Mouse (Mus musculus) CD4-positive, CD25-positive, alpha-beta regulatory T cell, adult 4 months (primary cell): ENCODE measurements around the gene Slc13a1. TPM values are rescaled to one million over a fixed set of nuclear protein-coding genes. Genes with fewer than 3 reads are reported as not detected.
"Not testable (repeated sequence)": the region's sequence is repeated elsewhere in the genome, so short reads cannot be mapped to it uniquely, and the experiment has no call there.

Experiments
- ATAC-seq: one replicate; pipeline ENCODE4 v1.8.0; 2017
- polyA plus RNA-seq, 2 experiments: library from polyadenylated mRNA; unstranded; fragments of 100-300 nt; shearing (Covaris generic); gene quantifications; one replicate each; pipeline ENCODE4 v1.2.1; 2017

Gene Slc13a1
- not detected for polyA plus RNA-seq

DNA sequence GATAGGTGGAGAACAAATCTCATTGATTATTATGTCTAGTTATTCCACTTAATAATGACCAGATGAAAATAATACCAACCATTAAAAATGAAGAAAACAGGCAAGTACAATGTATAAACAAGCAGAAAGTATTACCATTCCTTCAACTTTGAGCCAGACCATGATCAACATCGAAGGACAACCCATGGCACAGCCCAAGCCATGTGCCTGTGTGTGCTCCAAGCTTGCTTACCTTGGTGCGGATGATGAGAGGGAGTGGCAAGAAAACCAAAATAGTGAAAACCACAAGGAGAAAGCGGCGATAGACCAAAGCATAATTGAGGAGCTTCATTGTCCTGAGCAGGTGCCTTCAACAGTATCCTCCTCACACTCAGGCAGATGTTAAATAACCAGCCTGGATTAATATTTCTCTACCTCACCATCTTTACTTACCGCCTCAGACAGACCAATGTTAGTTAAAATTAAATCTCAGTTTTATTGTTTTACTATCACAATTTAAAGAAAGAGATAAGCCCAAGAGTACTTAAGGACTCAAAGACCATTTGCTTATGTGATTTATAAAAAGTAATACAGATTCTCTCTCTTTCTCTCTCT, at the start of gene Slc13a1:
Gene Slc13a1 (minus strand): TSS at position 359 of the 594 bp plus-strand sequence.
- ATAC-seq: no peak

DNA sequence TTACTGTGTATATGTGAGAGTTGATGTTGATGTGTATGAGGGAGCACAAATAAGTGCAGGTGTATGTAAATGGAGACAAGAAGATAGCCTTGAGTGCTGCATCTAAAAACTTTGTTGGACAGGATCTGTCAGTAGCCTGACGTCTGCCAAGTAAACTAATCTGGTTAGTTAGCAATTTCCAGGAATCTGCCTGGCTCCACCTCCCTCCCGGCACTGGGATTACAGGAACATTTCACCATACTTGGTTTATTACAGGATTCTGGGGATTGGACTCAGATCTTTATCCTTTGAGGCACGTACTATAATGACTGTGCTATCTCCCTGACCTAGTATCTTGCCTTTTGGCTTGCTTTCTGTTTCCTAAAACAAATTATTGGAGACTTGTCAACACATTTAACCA, 40.0 kb upstream of the Slc13a1 start:
- ATAC-seq: no peak

GRCm38 (mm10) chr6:24202226-24202625, 34.3 kb upstream of the Slc13a1 start:
- no peak for ATAC-seq

GRCm38 (mm10) chr6:24200644-24201484, 33.0 kb upstream of the Slc13a1 start:
- no peak for ATAC-seq

GRCm38 (mm10) chr6:24197501-24198195, 29.8 kb upstream of the Slc13a1 start:
- ATAC-seq: not testable (repeated sequence)

GRCm38 (mm10) chr6:24196406-24196805, 28.5 kb upstream of the Slc13a1 start:
- not testable (repeated sequence) for ATAC-seq

GRCm38 (mm10) chr6:24183439-24183838, 15.5 kb upstream of the Slc13a1 start:
- no peak for ATAC-seq

- ATAC-seq: no peak
Observed at GRCm38 (mm10) chr6:24175393-24175792, 7.5 kb upstream of the Slc13a1 start.

DNA sequence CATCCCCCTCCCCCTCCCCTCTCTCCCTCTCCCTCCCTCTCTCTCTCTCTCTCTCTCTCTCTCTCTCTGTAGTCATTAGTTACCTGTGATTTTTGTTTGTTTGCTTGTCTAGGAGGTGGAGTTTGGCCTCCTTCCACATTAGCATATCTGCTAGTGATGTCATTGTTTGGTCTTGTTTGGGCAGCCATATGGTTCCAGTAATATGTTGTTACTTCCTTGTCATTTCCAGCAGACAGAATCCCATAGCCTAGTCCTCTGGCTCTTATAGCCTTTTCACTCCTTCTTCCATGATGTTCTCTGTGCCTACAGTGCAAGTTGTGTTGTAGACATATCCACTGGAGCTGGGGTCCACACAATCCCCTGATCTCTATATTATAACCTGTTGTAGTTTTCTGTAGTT, 6.1 kb upstream of the Slc13a1 start:
- ATAC-seq: no peak

DNA sequence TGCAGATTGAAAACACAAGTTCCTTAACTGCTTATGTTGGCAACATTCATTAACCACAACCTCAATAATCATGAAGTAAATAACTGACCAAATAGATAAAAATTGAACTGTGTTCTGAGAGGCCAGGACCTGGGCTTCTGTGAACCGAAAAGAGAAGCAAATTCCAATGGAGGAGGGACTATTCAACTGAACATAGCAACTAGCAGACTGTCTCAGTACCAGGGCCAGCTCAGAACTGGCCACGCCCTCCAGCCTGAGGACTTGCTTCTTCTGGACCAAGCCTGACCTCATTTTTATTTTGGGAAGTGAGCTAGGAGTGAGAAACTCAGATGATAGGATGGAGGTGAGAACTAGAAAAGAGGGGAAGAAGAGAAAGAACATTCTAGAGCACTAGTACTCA, 4.8 kb upstream of the Slc13a1 start:
- ATAC-seq: no peak

- peak; percentile 81 for ATAC-seq
Observed at GRCm38 (mm10) chr6:24166772-24167171, 1.1 kb downstream of the Slc13a1 start.

- no peak for ATAC-seq
Observed at GRCm38 (mm10) chr6:24165249-24165648, 2.6 kb downstream of the Slc13a1 start.

DNA sequence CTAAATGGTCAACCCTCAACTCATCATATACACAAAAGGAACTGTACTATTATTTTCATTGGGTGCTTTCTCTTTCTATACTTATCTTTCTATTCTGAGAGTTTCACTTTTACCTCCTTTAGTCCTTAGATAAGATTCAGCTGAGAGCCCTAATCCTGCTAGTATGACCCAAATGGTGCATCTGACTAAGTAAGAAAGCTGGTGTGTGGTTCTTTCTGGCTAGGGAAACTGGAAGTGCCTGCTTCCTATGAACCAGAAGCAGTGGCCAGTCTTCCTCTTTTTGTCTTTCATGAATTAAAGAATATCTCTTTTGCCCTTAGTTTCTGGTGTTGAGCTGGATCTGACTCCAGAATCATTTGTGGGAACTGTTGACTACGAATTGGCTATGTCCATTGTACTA, 8.1 kb downstream of the Slc13a1 start:
- no peak for ATAC-seq

DNA sequence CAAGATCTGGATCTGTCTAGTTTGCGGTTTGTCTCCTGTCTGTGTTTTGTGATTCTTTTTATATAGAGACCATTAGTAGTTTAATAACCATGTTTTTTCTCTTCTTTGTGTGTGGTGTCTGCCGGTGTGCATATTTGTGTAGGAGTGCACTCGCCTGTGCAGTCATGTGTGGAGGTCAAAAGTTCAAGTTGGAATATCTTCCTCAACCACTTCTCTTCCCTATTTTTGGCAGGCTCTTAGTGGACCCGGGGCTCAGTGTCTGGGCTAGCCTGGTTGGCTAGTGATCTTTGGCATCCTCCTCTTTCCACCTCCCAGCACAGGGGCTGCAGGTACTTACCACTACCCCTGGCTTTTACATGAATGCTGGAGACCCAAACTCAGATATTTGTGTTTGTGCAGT, 13.0 kb downstream of the Slc13a1 start:
- ATAC-seq: no peak

- no peak for ATAC-seq
Observed at GRCm38 (mm10) chr6:24132951-24133350, 34.9 kb downstream of the Slc13a1 start.

DNA sequence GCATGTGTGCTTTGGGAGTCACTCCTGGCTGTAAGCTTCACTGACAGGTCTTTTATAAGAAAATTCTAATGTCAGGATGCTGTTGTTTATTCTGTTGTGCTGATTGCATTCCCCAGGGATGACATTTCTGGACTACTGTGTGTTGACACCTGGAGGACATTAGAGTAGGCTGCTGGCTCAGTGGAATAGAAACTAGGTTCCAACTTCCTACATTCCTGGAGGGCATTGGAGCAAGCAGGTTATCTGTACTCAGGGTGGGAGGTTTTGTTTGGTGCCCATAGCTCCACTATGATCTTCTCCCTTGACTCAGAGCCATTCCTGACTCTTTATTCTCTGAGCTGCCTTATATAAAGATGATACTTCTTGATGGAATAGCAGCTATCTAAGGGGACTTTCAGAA, 45.3 kb downstream of the Slc13a1 start:
- no peak for ATAC-seq

- no peak for ATAC-seq
Observed at GRCm38 (mm10) chr6:24111614-24112013, 56.3 kb downstream of the Slc13a1 start.

DNA sequence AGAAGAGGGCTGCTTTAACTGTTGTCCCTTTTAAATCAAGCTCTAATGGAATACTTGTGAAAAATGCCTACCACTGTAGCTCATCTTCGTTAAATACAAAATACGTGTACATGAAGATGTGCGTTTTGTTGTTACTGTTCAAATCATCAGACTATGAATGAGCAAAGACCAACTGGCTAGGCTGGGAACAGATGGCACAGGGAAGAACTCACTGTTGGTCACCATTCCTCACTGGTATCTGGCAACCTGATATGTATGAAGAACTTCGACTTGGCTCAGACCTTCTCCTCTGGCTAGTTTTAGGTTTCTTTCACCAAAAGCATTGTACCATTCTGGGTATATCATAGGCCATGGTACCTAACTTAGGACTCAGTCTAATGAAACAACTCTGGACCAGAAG, 59.4 kb downstream of the Slc13a1 start:
- no peak for ATAC-seq

- no peak for ATAC-seq
Observed at GRCm38 (mm10) chr6:24106157-24106556, 61.7 kb downstream of the Slc13a1 start.

GRCm38 (mm10) chr6:24105681-24106080, 62.2 kb downstream of the Slc13a1 start:
- no peak for ATAC-seq

DNA sequence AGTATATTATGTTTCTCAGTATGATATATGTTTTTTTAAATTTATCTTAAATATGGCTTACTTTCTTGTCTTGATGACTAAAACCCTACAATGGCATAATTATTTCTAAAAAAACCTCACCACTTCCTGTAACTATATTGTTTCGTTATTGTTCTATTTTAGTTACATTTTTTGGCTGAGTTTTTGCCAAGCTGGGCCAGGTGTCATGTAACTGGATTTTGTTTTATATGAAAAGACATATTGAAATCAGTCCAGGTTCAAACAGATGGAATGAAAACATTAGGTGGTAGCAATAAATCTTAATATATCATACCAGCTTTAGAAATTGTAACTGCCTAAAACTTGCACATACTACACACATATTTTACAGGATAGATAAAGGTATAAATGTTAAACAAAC, 66.6 kb downstream of the Slc13a1 start:
- no peak for ATAC-seq

GRCm38 (mm10) chr6:24100705-24101104, 67.2 kb downstream of the Slc13a1 start:
- no peak for ATAC-seq

GRCm38 (mm10) chr6:24097400-24097799, 70.5 kb downstream of the Slc13a1 start:
- no peak for ATAC-seq

DNA sequence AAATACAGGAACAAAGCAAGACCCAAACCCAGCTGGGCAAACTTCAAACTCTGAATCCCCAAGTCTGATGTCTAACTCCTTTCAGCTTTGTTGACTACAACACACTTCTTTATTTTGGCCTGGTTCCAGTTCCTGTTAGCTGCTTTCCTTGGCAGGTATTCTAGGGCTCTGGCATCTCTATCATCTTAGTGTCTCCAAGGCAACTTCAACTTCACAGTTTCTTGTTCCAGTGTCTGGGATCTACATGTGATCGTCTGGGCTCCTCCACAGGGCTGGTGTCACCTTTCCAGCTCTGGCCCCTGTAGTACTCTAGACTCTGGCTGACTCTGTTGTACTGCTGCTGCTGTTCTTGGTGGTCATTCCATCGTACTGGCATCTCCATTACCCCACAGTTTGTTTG, 91.8 kb downstream of the Slc13a1 start:
- no peak for ATAC-seq
